Comparison of ENCODE assay signal across 17 mouse cellular contexts in the genomic region with DNA sequence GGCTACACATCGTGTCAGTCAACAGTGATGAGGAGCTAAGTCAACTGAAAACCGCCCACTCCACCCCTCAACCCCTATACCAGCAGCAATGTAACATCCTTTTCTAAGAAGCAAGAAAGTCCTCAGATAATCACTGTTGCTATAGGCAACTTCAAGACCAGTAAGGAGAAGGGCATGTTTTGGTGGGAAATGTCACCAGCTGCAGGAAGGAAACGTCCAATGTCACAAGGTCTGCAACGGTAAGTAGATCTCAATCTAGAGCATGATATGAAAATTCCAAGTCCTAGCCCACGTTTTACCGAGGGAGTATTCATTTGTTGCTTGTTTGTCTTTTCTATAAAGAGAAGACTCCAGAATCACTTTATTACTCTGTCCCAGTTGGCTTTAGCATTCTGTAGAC.
"Had no signal": no experiment of that assay in that cellular context is flagged by ENCODE, and none has a peak within 500 bp of the region (broad histone marks: within the 10 kb centered on the region; RNA-seq: fewer than 3 reads in every experiment).

No protein-coding gene starts in this region.

- H3K4me3 ChIP-seq: neural tube, embryonic 12.5 days; neural tube, embryonic 13.5 days; neural tube, embryonic 15.5 days; stomach, embryonic 15.5 days had no signal

- H3K27ac ChIP-seq: neural tube, embryonic 12.5 days; neural tube, embryonic 13.5 days; neural tube, embryonic 15.5 days; stomach, embryonic 15.5 days; stomach, postnatal 0 days had no signal

- H3K27me3 ChIP-seq: neural tube, embryonic 12.5 days; neural tube, embryonic 13.5 days; neural tube, embryonic 15.5 days; stomach, embryonic 15.5 days had no signal

- DNase-seq: retina, postnatal 1 day; right cerebral cortex, adult 18-20 months; right cerebral cortex, postnatal 14 days; right cerebral cortex, postnatal 25 days; right cerebral cortex, postnatal 4 days; spleen, adult 18-20 months; thymus, adult 18-20 months; thymus, adult 2 months; thymus, postnatal 14 days; thymus, postnatal 25 days; thymus, postnatal 36 days; thymus, postnatal 4 days had no signal

- H3K36me3 ChIP-seq: neural tube, embryonic 12.5 days; neural tube, embryonic 13.5 days; neural tube, embryonic 15.5 days; stomach, embryonic 15.5 days had no signal

- H3K4me1 ChIP-seq: neural tube, embryonic 13.5 days; stomach, embryonic 15.5 days had no signal

- H3K9ac ChIP-seq: neural tube, embryonic 12.5 days; neural tube, embryonic 13.5 days; neural tube, embryonic 15.5 days; stomach, embryonic 15.5 days had no signal

- H3K9me3 ChIP-seq: neural tube, embryonic 12.5 days; neural tube, embryonic 13.5 days; neural tube, embryonic 15.5 days; stomach, embryonic 15.5 days had no signal
